Mouse (Mus musculus) cerebellum, postnatal 36 days (tissue): Measurements from ENCODE around the gene Srpk2.
"Not testable (repeated sequence)": the region's sequence is repeated elsewhere in the genome, so short reads cannot be mapped to it uniquely, and the experiment has no call there.

Experiments used
- DNase-seq, 2 experiments: peaks; one replicate each; pipeline ENCODE4 v3.0.0; 2021 to 2022; ENCODE audit warnings: mixed read lengths in 2 of 2

The Srpk2 gene

GRCm38 (mm10) chr5:23684517-23684916, at the start of gene Srpk2:
Gene Srpk2, minus strand, starts transcription at chr5:23684617.
- no peak for DNase-seq

- no peak for DNase-seq
These were observed 37.5 kb upstream of the Srpk2 start for GRCm38 (mm10) chr5:23721956-23722355.

- no peak for DNase-seq
These were observed 34.5 kb upstream of the Srpk2 start for GRCm38 (mm10) chr5:23718881-23719328.

DNA sequence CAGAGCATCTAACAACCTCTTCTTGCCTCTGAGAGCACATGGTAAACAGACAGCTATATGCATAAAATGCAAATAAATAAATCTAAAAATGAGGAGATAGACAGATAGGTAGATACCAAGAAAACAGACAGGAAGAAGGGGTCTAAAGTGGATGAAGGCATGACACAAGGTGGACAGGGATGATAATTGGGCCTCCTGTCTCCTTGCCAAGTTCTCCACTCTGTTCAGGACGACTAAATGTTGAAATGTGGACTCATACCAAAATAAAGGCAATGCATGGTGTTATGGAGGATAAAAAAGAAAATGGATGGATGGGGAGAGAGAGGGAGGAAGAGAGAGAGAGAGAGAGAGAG, 33.7 kb upstream of the Srpk2 start:
- DNase-seq: no peak

DNA sequence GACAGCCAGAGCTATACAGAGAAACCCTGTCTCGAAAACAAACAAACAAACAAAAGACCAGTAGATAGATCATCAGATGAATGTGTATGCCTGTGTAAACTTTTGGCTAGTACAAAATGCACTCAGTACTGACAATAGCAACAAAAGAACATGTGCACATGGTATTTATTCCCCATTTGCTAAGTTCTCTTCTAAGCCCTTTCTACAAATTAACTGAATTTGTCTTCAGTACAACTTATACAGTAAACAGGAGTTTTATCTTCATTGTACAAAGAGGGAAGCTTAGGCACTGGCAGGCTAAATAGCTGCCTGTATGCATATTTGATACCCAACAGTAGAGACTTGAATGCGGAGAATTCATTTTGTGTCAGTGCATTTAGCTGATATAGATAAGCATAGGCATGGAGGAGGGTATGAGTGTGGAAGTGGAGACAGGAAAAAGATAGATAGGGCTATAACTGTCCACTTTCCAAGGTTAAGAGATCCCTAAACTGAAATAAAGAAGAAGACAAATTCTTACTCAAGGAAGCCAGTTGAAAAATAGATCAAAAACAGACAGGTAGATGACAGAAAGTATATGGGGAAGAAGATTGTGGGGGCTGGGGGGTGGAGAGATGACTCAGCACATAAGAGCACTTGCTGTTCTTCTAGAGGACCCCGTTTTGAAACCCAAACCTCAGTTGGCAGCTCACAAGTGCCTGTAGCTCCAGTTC, 33.2 kb upstream of the Srpk2 start:
- no peak for DNase-seq

- no peak for DNase-seq
These were observed 29.3 kb upstream of the Srpk2 start for GRCm38 (mm10) chr5:23713401-23714335.

GRCm38 (mm10) chr5:23712130-23713001, 27.9 kb upstream of the Srpk2 start:
- peak; percentile 72 to 78 for DNase-seq

DNA sequence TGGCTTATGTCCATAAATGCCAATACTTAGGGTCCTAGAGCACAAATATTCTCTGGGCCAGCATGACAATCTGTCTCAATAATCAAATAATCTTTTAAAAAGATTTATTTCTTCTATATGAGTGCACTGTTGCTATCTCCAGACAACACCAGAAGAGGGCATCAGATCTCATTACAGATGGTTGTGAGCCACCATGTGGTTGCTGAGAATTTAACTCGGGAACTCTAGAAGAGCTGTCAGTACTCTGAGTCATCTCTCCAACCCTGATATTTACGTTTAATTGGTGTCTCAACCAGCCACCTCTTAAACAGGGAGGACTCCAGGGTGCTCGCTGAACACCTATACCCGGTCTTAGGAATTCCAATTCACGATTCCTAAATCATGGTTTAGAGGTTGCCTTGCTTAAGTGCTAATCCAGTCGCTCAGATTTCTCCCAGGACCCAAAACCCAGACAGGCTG, 27.3 kb upstream of the Srpk2 start:
- peak in 1 of 2 experiments; percentile 28 for DNase-seq

DNA sequence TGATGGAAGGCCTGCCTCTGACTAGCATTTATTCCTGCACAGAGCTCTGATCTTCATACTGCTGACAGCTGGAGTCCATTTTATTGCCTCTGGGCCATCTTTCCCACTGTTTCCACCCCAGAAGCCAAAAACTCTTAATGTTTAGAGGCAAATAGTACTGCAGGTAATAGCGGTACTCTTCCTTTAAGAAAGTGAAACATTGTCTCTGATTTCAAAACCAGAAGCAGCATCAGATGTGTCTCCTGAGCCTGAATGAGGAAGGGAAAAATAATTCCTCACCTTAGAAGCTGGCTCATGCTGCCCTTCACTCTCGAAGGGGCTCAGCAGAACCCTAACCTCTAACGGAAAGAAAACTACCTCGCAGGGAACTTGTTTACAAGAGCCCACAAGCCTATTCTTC, 26.8 kb upstream of the Srpk2 start:
- no peak for DNase-seq

- DNase-seq: no peak
These were observed 25.2 kb upstream of the Srpk2 start for GRCm38 (mm10) chr5:23709661-23710060.

DNA sequence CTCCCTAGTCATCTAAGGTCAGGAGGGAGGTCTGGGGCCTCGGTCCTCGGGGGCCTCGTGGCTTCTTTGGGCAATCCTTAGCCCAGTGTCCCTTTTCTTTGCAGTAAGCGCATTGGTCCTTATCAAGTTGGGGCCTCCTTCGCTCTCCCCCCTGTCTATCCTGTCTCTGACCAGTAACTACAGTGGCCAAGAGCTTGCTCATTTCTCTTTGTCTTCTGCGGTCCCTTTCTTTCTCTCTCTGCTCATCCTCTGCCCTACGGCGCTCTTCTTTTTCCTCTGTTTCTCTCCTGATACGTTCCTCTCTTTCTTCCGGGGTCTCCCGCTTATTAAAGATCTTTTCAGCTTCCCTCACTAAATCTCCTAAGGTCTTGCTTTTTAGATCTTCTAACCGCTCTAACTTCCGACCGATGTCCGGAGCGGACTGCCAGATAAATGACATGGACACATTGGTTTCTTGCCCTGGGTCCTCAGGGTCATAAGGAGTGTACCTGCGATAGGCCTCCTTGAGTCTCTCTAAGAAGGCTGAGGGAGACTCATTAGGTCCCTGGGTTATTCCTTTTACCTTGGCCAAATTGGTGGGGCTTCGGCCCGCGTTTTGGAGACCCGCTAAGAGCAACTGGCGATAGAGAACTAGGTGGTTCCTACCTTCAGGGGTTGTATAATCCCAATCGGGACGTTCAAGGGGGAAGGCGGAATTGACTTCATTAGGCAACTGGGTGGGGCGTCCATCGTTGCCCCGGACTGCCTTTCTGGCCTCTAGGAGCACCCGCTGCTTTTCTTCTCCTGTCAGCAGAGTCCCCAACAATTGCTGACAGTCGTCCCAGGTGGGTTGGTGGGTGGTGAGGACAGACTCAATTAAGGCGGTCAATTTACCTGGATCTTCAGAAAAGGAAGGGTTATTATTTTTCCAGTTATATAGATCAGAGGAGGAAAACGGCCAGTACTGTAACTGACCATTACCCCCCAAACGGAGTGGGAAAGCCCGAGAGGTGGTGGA, 22.5 kb upstream of the Srpk2 start:
- DNase-seq: not testable (repeated sequence)

DNA sequence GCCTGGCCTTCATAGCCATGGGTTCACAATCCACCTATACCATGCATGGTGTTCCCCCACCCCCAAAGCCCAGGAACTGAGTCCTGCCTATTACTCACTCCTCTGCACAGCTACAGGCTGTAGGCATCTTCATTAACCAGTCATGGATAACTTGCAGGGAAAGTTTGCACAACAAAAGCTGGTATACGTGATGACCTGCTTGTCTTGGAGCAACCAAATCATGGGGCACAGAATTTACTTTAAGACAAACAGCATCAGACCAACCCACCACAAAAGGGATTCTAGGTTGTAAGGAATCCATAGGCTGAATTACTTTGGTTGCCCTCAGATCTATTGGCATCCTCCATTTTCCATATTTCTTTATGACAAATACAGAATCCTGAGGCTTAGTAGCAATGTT, 13.0 kb upstream of the Srpk2 start:
- DNase-seq: no peak

DNA sequence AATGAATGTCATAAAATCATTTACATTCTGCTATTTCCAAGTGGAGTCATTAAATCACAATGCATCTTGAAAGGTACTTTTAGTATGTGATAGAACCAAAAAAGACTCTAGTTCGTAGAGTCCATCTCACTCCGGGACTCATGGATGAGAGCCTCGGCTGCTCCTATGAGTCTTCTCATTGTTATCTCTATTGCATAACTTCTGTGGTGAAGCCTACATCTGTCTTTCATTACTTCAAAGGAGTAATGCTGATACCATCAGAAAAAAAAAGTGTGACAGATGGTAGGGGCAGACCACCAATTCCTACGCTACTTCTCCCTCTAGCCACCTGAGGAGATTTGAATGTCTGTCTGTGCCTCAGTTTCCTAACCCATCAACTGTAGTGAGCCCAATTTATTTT, 986 bp downstream of the Srpk2 start:
- no peak for DNase-seq

DNA sequence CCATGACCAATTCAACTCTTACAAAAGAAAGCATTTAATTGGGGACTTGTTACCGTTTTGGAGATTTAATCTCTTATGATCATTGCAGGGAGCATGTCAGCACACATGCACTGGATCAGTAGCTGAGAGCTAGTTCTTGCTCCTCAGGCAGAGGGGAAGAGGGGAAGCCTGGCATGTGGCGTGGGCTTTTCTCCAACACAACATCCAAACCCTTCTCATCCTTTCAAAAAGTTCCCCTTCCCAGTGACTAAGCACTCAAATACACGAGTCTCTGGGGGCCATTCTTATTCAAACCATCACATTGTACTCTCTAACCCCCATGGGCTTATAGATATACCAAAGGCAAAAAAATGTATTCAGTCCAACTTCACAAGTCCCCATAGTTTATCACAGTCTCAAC, 5.4 kb downstream of the Srpk2 start:
- no peak for DNase-seq

GRCm38 (mm10) chr5:23677883-23678282, 6.5 kb downstream of the Srpk2 start:
- no peak for DNase-seq

DNA sequence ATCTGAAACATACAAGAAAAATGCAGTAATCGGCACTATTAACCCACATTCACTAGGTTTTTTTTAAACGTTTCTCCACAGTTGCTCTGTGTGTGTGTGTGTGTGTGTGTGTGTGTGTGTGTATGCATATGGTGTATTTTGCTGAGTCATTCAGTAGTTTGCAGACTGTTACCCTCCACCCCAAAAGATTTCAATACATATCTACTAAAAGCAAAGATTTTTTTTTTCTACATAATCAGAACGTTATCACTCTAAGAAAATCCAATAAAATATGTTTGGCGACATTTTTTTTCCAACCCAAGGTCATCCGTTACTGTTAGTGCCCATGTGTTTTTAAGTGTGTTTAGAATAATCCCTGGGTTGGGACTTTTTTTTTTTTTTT, 7.4 kb downstream of the Srpk2 start:
- no peak for DNase-seq

DNA sequence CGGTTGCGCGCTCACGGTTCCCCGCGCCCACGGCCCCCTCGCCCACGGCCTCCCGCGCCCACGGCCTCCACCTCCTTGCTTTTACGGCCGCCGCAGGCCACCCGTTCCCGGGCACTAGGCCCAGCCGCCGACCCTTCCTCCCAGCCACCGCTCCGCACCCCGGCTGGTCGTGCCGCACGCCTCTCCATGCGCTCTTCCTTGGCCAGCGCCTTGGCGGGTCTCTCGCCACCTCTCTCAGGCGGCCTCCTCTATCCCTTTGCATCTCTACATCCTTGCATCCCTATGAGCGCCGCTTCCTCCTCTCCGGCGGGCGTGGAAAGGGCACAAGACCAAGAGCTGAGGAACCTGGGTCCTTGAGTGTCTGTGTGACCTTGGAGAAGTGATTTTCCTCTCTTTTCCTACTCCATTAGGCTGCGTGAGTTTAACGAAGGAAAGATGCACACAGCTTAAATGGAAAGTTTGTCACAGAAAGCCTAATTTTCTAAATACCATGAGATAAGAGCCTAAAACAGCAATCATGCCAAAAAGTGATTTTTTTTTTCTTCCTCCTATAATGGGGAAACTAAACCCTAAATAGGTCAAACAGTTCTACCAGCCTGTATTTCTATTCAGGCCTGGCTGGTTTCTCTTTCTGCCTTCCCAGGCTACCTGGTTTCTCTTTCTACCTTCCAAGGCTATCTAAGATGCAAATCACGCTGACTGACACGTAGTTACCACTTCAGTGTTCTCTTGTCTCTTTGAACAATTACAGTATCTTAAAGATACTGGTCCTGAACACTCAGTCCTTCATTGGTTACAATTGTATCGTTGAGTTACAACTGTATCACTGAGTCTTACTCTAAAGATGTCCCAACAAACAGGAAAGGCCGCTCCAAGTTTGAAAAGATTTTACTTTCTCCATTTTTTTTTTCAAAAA, 8.0 kb downstream of the Srpk2 start:
- DNase-seq: peak; percentile 52 to 54

- DNase-seq: peak; percentile 63 to 73
These were observed 8.8 kb downstream of the Srpk2 start for GRCm38 (mm10) chr5:23675499-23676155.

GRCm38 (mm10) chr5:23674829-23675498, 9.5 kb downstream of the Srpk2 start:
- peak; percentile 58 to 60 for DNase-seq
